Mouse (Mus musculus) fibroblast of lung, adult 2 months (primary cell): ENCODE data around the gene Mpg.

ENCODE experiments used
- DNase-seq: peaks from one replicate; pipeline ENCODE4 v3.0.0-alpha.2; 2011; ENCODE audit warnings: low read depth

The Mpg gene

GRCm38 (mm10) chr11:32262674-32263415, 36.5 kb downstream of the Mpg start:
- DNase-seq, result no peak

GRCm38 (mm10) chr11:32265117-32265738, 38.9 kb downstream of the Mpg start:
- DNase-seq, result no peak

GRCm38 (mm10) chr11:32266194-32266593, 39.9 kb downstream of the Mpg start:
- no peak for DNase-seq

GRCm38 (mm10) chr11:32266776-32267175, 40.5 kb downstream of the Mpg start:
- no peak for DNase-seq

- peak; percentile 82 for DNase-seq
Measured at GRCm38 (mm10) chr11:32267188-32267884, 41.0 kb downstream of the Mpg start, which contains the start of gene Nprl3. Gene Nprl3, minus strand, starts transcription at chr11:32267707.

GRCm38 (mm10) chr11:32267964-32268363, 41.7 kb downstream of the Mpg start:
- DNase-seq, result no peak

GRCm38 (mm10) chr11:32268952-32269351, 42.6 kb downstream of the Mpg start:
- no peak for DNase-seq

GRCm38 (mm10) chr11:32271178-32271577, 44.9 kb downstream of the Mpg start:
- no peak for DNase-seq

GRCm38 (mm10) chr11:32276347-32276746, 50.0 kb downstream of the Mpg start, which contains the start of gene Hba-x:
Gene Hba-x, plus strand, starts transcription at chr11:32276400.
- DNase-seq, result no peak

GRCm38 (mm10) chr11:32277736-32278457, 51.6 kb downstream of the Mpg start:
- DNase-seq, result no peak

GRCm38 (mm10) chr11:32278458-32278957, 52.2 kb downstream of the Mpg start:
- no peak for DNase-seq

GRCm38 (mm10) chr11:32280646-32281045, 54.3 kb downstream of the Mpg start:
- DNase-seq, result no peak

GRCm38 (mm10) chr11:32281416-32282144, 55.3 kb downstream of the Mpg start:
- no peak for DNase-seq
